Mouse (Mus musculus): ENCODE data around the gene Itpkc. TPM values are rescaled to one million over a fixed set of nuclear protein-coding genes. Genes with fewer than 3 reads are reported as not detected.
A peak's percentile ranks its signal among the peaks of the same experiment; 100 is the strongest.

Itpkc gene
- total and polyA plus RNA-seq, 3 experiments, result 4.0 to 8.1 (median 4.0) TPM

- DNase-seq (ENCODE audit: extremely low read depth), result peak; percentile 92
- in situ Hi-C loops (cut with MboI; ENCODE audit: low pct_ligation_motif_present, low pct_unique_long_range_greater_than_20kb, low sequenced_read_pairs) (no loop called here), dilution Hi-C loops (cut with MboI; ENCODE audit: extremely low pct_ligation_motif_present, extremely low pct_unique_long_range_greater_than_20kb, low sequenced_read_pairs) (no loop called here)
- Histone ChIP-seq H3K36me3 (replicated peaks in 1 of 2; ENCODE audit: control insufficient read depth in 1 of 2, insufficient read depth in 1 of 2, low read length in 1 of 2) (peaks cover 19 to 44% of the 10 kb centered on the region in 2 experiments), H3K27ac (ENCODE audit: insufficient read depth, low read depth) (peak overlapping the region; percentile 87), H3K9ac (ENCODE audit: insufficient read depth, low read depth) (peak overlapping the region; percentile 81), H3K9me3 (replicated peaks; ENCODE audit: low read length) (no peaks in the 10 kb centered on the region), H3K27me3 (replicated peaks) (no peaks in the 10 kb centered on the region), H3K4me3 (replicated peaks in 1 of 3; ENCODE audit: low read depth in 2 of 3, low read length in 2 of 3, poor library complexity in 1 of 3) (peak overlapping the region; percentile 42 to 71 (median 67)), H3K4me1 (ENCODE audit: control insufficient read depth in 1 of 2, insufficient read depth in 2 of 2) (peaks cover 3 to 43% of the 10 kb centered on the region in 2 experiments; a peak in 3 of 4 replicates), H3K79me2 (replicated peaks; ENCODE audit: control insufficient read depth, extremely low read depth, insufficient read depth, poor library complexity, severe bottlenecking) (peaks cover 7% of the 10 kb centered on the region), H3K4me2 (ENCODE audit: insufficient read depth, low read depth, poor library complexity, severe bottlenecking) (peak overlapping the region; percentile 68)
- no peak for TF ChIP-seq PAX5 (IDR thresholded peaks at IDR 0.05; ENCODE audit: low read length)
- TF ChIP-seq JUN (IDR thresholded peaks at IDR 0.05; ENCODE audit: insufficient read depth, low read depth, low read length), result no peak
- no peak for TF ChIP-seq RAD21 (IDR thresholded peaks at IDR 0.05; ENCODE audit: low read depth, low read length)
- no peak for TF ChIP-seq MXI1 (IDR thresholded peaks at IDR 0.05; ENCODE audit: low read depth, low read length)
- no peak for TF ChIP-seq USF2 (conservative IDR thresholded peaks at IDR 0.05; ENCODE audit: low read depth, low read length)
- TF ChIP-seq EP300 (IDR thresholded peaks at IDR 0.05; ENCODE audit: low read length), result no peak; the same call in 1 of the 2 replicates
- no peak; the same call in none of the 2 replicates for TF ChIP-seq SIN3A (IDR thresholded peaks at IDR 0.05; ENCODE audit: low read length)
- no peak for TF ChIP-seq UBTF (IDR thresholded peaks at IDR 0.05; ENCODE audit: low read depth, low read length)
- TF ChIP-seq BHLHE40 (IDR thresholded peaks at IDR 0.05; ENCODE audit: low read depth, low read length), result 0 out of 2 replicates have a peak, but pooled peaks have one; percentile 25
- no peak for TF ChIP-seq MAFK (IDR thresholded peaks at IDR 0.05; ENCODE audit: insufficient replicate concordance, low read length)
- TF ChIP-seq USF1 (IDR thresholded peaks at IDR 0.05; ENCODE audit: low read depth, low read length), result no peak
- TF ChIP-seq KAT2A (IDR thresholded peaks at IDR 0.05; ENCODE audit: insufficient replicate concordance, low read length), result no peak
- TF ChIP-seq IRF4 (IDR thresholded peaks at IDR 0.05; ENCODE audit: low read depth, low read length), result no peak
- peak; percentile 20; the same call in 1 of the 2 replicates for TF ChIP-seq MEF2A (IDR thresholded peaks at IDR 0.05; ENCODE audit: borderline replicate concordance, low read depth, low read length)
- TF ChIP-seq E2F4 (IDR thresholded peaks at IDR 0.05; ENCODE audit: insufficient replicate concordance, low read depth, low read length), result no peak
- 0 out of 2 replicates have a peak, but pooled peaks have one; percentile 40 for TF ChIP-seq ELF1 (IDR thresholded peaks at IDR 0.05; ENCODE audit: low read depth, low read length)
- TF ChIP-seq HCFC1 (IDR thresholded peaks at IDR 0.05; ENCODE audit: low read depth, low read length), result no peak; the same call in 1 of the 2 replicates
- no peak for TF ChIP-seq POLR2AphosphoS2 (IDR thresholded peaks at IDR 0.05; ENCODE audit: low read depth, low read length)
- TF ChIP-seq ZNF384 (IDR thresholded peaks at IDR 0.05; ENCODE audit: low read depth, low read length), result no peak
- no peak for TF ChIP-seq NRF1 (IDR thresholded peaks at IDR 0.05; ENCODE audit: low read depth, low read length)
- peak; percentile 91 for TF ChIP-seq CHD2 (IDR thresholded peaks at IDR 0.05; ENCODE audit: low read length)
- TF ChIP-seq SMC3 (IDR thresholded peaks at IDR 0.05; ENCODE audit: low read depth, low read length), result no peak
- no peak for TF ChIP-seq MAX (IDR thresholded peaks at IDR 0.05; ENCODE audit: low read length)
- TF ChIP-seq TBP (conservative IDR thresholded peaks at IDR 0.05; ENCODE audit: low read depth, low read length), result peak; percentile 80
- TF ChIP-seq CTCF (conservative IDR thresholded peaks at IDR 0.05 in 1 of 2, IDR thresholded peaks at IDR 0.05 in 1 of 2; ENCODE audit: low read depth in 2 of 2, low read length in 2 of 2), result no peak
- 0 out of 2 replicates have a peak, but pooled peaks have one; percentile 10 for TF ChIP-seq MYC (IDR thresholded peaks at IDR 0.05; ENCODE audit: low read depth, low read length)
- no peak for TF ChIP-seq ZKSCAN1 (IDR thresholded peaks at IDR 0.05; ENCODE audit: borderline replicate concordance, low read depth, low read length)
- 0 out of 2 replicates have a peak, but pooled peaks have one; percentile 21 for TF ChIP-seq TCF12 (IDR thresholded peaks at IDR 0.05; ENCODE audit: low read depth, low read length)
- no peak for TF ChIP-seq MAZ (IDR thresholded peaks at IDR 0.05; ENCODE audit: low read depth, low read length)
- no peak for TF ChIP-seq ZC3H11A (IDR thresholded peaks at IDR 0.05; ENCODE audit: low read depth, low read length)
- peak; percentile 20; the same call in 1 of the 2 replicates for TF ChIP-seq JUND (conservative IDR thresholded peaks at IDR 0.05; ENCODE audit: low read depth, low read length)
- peak; percentile 43; the same call in 1 of the 2 replicates for TF ChIP-seq ETS1 (conservative IDR thresholded peaks at IDR 0.05; ENCODE audit: low read depth, low read length)
- TF ChIP-seq GABPA (IDR thresholded peaks at IDR 0.05; ENCODE audit: insufficient replicate concordance, low read depth, low read length), result no peak
- TF ChIP-seq CHD1 (IDR thresholded peaks at IDR 0.05; ENCODE audit: low read depth, low read length), result no peak
- peak; percentile 73; the same call in 1 of the 2 replicates for TF ChIP-seq ZMIZ1 (IDR thresholded peaks at IDR 0.05; ENCODE audit: low read depth, low read length)
- TF ChIP-seq NELFE (IDR thresholded peaks at IDR 0.05; ENCODE audit: low read depth, low read length), result peak; percentile 51; the same call in 1 of the 2 replicates
- TF ChIP-seq RCOR1 (conservative IDR thresholded peaks at IDR 0.05; ENCODE audit: low read depth, low read length), result no peak
- TF ChIP-seq POLR2A (IDR thresholded peaks at IDR 0.05; ENCODE audit: low read depth, low read length), result peak; percentile 39; the same call in 1 of the 2 replicates
Measured at GRCm38 (mm10) chr7:27179217-27179918, 49.1 kb downstream of the Itpkc start.
